Mouse (Mus musculus): ENCODE measurements around the gene Nhs.

Nhs gene

DNA sequence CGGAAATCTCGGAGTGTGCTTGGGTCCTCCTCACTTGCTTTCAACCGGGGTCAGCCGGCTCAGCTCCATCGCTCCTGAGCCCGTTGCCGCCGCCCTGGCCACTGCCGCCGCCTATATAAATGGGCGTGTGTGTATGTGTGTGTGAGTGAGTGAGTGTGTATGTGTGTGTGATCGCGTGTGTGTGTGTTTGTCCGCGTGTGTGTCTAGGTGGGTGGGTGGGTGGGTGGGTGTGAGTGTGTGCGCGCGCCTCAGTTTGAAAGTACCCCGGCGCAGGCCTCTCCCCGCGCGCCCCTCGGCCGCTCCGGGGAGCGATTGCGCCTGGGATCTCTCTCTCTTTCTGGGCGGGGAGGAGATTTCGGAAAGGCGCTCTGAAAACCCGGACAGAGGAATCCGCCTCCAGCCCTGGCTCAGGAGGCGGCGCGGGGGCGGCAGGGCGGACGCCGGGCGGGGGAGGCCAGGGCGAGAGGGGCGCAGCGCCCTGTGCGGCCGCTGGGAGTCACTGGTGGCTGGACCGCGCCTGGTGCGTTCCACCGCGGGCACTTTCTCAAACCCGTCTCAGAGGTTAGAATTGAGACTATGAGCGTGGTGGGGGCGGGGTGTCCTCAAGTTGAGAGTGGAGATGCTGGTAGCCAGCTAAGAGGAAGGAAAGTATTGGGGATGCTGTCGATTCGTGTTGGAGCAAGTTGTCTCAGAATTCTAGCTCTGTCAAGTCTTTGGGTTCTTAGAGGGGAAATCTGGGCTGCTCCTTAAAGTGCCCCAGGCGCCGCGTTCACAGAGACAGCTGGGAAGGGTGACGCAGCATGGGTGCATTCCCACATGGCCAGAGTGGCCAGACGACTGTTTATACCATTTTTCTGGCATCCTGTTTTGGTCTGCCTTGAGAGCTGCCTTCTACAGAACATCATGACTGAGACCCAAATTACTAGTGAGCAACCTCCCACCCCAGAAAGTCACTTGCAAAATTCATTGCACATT, at the start of gene Nhs:
Gene Nhs (minus strand): TSS at position 94 of the 975 bp plus-strand sequence.
- DNase-seq: peak; percentile 38 to 62

DNA sequence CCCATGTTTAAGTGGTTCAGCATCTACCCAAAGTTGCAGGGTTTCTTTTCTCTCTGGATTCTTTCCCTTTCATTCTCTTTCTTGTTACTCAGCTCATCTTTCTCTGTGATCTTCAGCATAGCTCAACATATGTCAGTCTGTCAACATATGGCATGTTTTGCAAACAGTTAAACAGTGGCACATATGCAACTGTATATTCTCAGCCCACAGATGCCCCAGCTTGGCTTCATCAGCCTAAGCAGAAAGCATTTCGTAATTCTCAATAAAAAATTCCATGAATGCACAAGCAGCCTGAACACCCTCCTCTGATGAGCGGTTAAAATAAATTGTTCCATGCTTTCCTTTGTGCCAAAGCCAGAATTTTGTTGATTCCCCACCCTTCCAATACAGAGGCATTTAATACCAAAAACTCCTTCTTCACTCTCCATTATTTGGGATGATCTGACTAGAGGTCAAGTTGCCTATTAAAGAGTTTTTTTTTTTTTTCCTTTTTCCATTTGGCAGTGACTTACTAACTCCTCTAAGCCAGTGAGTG, 46.9 kb upstream of the Nhs start:
- DNase-seq: no peak

- peak; percentile 12 to 39 for DNase-seq
Measured at GRCm38 (mm10) chrX:162158743-162159636, 540 bp downstream of the Nhs start.

- peak; percentile 4 to 7 for DNase-seq
Measured at GRCm38 (mm10) chrX:162158142-162158541, 1.4 kb downstream of the Nhs start.

GRCm38 (mm10) chrX:162137807-162138206, 21.7 kb downstream of the Nhs start:
- DNase-seq: no peak

DNA sequence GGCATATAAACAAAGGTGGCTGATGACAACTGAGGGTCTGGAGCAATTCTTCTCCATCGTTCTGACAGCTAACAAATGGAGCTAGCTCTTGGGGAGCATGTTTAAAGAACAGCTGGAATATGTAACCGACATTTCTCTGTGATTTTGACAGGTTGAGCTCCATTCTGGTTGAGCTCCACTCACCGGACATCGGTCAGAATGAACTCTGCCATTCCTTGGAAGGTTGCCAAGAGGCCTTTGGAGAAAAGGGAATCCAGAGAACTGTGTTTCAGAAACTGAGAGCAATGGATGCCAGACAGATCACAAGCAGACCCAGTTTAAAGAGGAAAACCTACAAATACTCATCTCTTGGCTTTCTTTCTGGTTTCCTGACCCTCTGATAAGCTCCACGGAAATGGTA, 46.3 kb downstream of the Nhs start:
- DNase-seq: no peak

DNA sequence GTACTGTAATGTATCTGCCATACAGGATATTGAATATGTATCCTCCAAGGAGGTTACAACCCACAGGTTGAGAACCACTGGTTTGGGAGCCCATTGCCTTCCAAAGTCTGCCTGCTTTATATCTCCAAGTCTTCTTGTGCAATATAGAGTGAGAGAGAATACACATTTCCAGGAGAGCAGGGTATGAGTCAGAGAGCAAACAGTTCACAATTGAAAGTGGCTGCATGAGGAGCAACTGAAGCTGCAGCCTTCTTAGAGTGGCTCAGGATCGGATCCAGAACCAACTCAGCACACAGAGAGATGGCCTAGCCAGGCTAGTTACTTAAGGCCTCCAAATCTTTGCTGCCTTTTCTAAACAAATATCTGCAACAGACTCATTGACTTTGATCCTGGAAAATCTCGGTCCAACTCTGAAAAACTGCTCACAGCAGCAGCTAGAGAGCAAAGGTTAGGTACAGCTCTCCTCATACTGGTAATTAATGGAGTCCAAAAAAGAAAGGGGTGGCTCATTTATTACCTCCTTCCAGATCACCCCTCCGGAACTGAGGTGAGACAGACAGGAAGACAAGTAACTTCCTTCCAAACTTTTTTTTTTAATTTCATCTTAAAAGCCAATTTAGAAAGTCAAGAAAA, 56.6 kb downstream of the Nhs start:
- no peak for DNase-seq

- DNase-seq: no peak
Measured at GRCm38 (mm10) chrX:162098364-162098763, 61.2 kb downstream of the Nhs start.

GRCm38 (mm10) chrX:162087291-162087690, 72.2 kb downstream of the Nhs start:
- DNase-seq: peak; percentile 3 to 4

- no peak for DNase-seq
Measured at GRCm38 (mm10) chrX:162085897-162086200, 73.7 kb downstream of the Nhs start.

DNA sequence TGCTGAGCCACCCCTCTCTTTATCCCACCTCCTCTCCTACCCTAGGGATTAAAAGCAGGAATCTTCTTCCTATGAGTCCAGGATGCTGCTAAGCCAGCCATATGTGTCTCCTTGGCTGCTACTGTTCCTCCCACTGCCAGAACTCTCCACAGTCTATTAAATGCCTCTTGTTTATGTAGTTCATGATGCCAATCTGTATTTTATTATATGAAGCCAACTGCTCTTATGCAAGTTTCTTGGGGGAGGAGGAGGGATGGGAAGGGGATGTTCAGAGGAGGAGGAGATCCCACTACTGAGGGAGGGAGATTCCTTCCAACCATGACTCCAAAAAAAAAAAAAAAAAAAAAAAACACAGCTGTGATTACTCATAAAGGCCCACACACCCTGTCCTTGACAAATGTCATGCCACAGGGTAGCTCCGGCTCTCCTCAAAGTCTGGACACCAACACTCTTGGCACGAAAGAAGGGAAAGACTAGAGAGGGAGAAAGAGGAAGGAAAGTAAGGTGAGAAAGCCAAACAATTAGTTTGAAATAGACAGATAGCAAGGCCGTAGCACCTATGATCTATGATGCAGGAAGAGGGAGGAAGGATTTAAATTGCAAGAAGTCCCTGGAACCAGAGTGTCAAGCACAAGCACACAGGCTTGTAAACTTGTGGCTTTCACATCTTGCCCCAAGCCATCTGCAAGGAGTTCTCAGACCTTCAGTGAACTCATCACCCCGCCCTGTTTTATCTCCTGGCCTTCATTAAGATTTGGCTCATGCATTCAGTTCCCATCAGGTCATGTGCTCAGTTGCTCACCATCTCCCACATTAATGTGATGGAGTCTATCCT, 74.3 kb downstream of the Nhs start:
- no peak for DNase-seq

GRCm38 (mm10) chrX:162063164-162063563, 96.4 kb downstream of the Nhs start:
- DNase-seq: no peak

DNA sequence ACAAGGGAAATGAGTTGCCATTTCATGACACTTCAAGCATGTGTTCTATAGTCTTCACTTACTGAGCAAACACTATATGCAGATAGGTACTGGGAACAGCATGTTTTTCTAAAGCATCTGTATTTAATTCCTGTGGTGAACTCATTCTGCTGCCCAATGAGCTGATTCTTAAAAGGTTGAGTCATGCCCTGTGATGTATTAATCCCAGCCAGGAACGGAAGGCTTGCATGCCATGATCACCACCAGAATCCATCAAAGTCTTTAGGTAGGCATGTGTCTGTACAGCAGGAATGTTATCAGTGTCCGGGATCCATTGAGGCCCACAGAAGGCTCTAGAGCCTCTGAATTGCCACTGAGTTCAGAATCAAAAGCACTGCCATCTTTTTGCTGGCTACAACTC, 103.9 kb downstream of the Nhs start:
- DNase-seq: no peak

DNA sequence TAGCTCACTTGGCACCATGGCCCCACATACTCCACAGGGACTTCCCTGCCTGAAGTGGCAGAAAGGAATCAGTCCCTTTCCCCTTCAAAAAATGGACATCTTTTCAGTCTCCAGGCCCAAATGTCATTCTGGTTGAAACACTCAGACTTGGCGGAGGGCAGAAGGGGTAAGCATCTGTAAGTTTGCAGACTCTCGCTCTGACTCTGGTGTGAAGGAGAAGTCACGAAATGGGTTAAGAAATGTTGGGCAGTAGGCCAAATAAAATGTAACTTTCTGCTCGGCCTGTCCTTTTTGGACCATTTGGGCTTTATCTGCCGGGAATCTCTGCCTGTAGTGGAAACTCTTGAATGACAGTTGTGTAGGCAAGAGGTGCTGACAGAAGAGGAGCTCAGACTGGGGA, 106.0 kb downstream of the Nhs start:
- no peak for DNase-seq

- DNase-seq: no peak
Measured at GRCm38 (mm10) chrX:162052534-162052933, 107.0 kb downstream of the Nhs start.

DNA sequence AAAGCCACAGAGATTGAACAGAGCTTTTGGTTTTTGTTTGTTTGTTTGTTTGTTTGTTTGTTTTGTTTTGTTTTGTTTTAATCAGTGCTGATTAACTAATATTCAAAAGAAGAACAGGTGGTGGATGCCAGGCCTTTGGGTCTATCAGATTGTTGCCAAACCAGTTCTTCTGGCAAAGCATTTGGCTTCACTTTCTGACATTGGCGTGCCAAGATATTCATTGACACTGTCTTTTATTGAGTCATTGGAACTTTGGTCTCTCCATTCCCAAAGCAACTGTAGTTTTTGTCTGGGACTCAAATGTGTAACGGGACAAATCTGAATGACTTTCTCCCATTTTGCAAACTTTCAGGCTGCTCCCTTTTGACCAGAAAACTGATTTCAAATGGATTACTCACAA, 109.9 kb downstream of the Nhs start:
- no peak for DNase-seq

DNA sequence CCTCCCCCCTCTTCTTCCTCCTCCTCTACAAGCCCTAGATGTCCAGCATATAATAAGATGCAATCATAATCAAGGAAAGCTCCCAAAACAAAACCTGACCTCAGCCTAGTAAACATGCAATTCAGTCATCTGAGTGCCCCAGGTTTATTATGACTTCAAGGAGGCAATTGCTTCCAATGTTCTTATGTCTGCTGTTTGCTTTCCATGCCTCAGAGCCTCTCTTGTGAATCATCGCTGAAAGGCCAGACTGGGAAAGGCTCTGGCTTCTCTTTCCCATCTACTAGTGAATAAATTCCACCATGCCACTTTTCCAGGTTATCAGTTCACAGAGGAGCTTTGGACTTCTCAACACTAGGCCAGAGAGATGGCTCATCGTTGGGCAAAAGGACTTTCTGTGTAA, 114.0 kb downstream of the Nhs start:
- no peak for DNase-seq

DNA sequence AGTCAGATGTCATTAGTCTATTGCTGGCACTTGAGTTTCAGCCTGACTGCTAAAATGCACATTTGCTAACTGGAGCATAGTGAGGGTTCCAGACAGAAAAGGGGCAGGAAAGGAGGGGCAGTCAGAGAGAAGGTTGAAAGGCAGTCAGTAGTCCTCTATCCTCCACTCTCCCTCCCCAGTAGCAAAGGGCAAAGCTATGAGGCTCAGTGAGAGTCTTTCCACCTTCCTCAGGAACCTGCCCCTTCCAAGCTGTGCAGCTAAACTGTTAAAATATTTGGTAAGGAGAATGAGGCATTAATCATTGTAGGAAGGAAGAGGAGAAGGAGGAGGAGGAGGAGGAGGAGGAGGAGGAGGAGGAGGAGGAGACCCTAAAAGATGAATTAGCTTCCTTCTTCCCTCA, 115.4 kb downstream of the Nhs start:
- DNase-seq: no peak

GRCm38 (mm10) chrX:162025210-162025953, 134.1 kb downstream of the Nhs start:
- DNase-seq: peak in 1 of 2 experiments; percentile 8

GRCm38 (mm10) chrX:162021724-162022123, 137.8 kb downstream of the Nhs start:
- no peak for DNase-seq

- no peak for DNase-seq
Measured at GRCm38 (mm10) chrX:162020039-162020566, 139.4 kb downstream of the Nhs start.
